In the genomic region with DNA sequence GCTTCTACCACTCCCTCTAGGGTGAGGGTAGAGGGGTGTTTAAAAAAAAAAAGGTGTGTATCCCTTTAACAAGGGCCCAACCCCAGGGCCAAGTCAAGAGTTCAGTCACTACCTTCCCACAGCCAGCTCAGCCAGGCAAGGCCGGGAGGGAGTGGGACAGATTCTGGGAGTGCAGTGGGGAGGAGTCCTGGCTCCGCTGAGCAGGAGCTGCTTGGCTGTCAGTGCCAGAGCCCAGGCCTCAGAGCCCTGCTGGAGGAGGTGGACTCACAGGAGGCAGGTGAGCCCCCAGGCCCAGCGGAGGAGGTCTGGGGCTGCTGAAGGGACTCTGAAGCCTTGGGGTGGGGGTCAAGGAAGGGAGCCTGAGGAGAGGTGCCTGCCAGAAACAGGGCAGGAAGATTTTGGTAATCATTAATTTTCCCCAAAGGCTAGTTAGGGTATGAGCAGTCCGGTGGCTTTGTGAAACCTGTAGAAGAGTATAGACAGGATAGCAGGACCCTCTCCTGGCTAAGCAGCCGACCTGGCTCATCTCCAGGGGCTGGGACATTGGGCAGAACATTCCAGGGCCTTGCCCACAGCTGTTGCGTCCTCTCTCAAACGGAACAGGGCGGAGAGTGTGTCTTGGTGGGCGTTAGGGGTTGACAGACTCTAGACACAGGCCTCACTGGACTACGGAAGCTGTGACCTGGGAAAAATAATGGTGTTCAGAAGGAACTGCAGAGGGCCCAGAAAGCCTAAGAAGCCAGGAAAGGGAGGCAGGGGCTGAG, we compare ENCODE assay signal across 8 mouse cellular contexts. TPM values are rescaled to one million over a fixed set of nuclear protein-coding genes. Genes with fewer than 3 reads are reported as not detected.
DNase-seq lines count a peak whose midpoint lies in the region; ATAC-seq and TF ChIP-seq lines count a peak whose summit lies in the region.

A gene (plus strand): TSS at position 114 of the 764 bp plus-strand sequence.

- no peaks in the 10 kb centered on the region for H3K36me3 ChIP-seq in forebrain, postnatal 0 days (ENCODE audit: insufficient read depth)
- no peaks in the 10 kb centered on the region for H3K36me3 ChIP-seq in hindbrain, embryonic 12.5 days

- no peaks in the 10 kb centered on the region for H3K9me3 ChIP-seq in forebrain, postnatal 0 days (ENCODE audit: low read length)
- H3K9me3 ChIP-seq in hindbrain, embryonic 12.5 days (replicated peaks), result no peaks in the 10 kb centered on the region

- no peak within 1 kb of the TSS for H3K4me3 ChIP-seq in forebrain, postnatal 0 days (ENCODE audit: low read depth, low read length)
- H3K4me3 ChIP-seq in hindbrain, embryonic 12.5 days, result no peak within 1 kb of the TSS

- peak; percentile 87 for DNase-seq in Muller cell, postnatal 12 days (ENCODE audit: inconsistent ontology term)
- no peak for DNase-seq in brain, embryonic 14.5 days (ENCODE audit: low read depth)
- DNase-seq in forebrain, postnatal 0 days, result no peak
- DNase-seq in layer of hippocampus, postnatal 14 days (ENCODE audit: low spot score in 2 of 2), result peak in 1 of 2 experiments; percentile 55
- peak; percentile 87 for DNase-seq in lung, postnatal 10 days
- peak; percentile 70 for DNase-seq in testis, postnatal 10 days (ENCODE audit: low spot score)
- DNase-seq in thymus, postnatal 10 days (ENCODE audit: low spot score in 2 of 2), result no peak

- TF ChIP-seq POLR2A in brain, embryonic 14.5 days (IDR thresholded peaks at IDR 0.05; ENCODE audit: borderline replicate concordance, extremely low read depth, insufficient read depth, insufficient read length, poor library complexity, severe bottlenecking), result no peak

- 0 out of 2 replicates have a peak, but pooled peaks cover 4% of the 10 kb centered on the region for H3K4me1 ChIP-seq in forebrain, postnatal 0 days (ENCODE audit: insufficient read depth)
- peaks cover 13% of the 10 kb centered on the region for H3K4me1 ChIP-seq in hindbrain, embryonic 12.5 days

- H3K9ac ChIP-seq in forebrain, postnatal 0 days, result peak within 1 kb of the TSS; percentile 1; the same call in 1 of the 2 replicates
- H3K9ac ChIP-seq in hindbrain, embryonic 12.5 days, result no peak within 1 kb of the TSS

- peak within 1 kb of the TSS; percentile 13; the same call in 1 of the 2 replicates for H3K4me2 ChIP-seq in forebrain, postnatal 0 days (ENCODE audit: low read depth)
- no peak within 1 kb of the TSS for H3K4me2 ChIP-seq in hindbrain, embryonic 12.5 days (replicated peaks)

- 46% methylated on average over 10 of the region's 10 CpGs for whole genome bisulfite sequencing in forebrain, postnatal 0 days
- WGBS in hindbrain, embryonic 12.5 days, result 40% methylated on average over 10 of the region's 10 CpGs

- no peak within 1 kb of the TSS for H3K27ac ChIP-seq in forebrain, postnatal 0 days (ENCODE audit: low read depth, low read length)
- no peak within 1 kb of the TSS for H3K27ac ChIP-seq in hindbrain, embryonic 12.5 days

- H3K27me3 ChIP-seq in forebrain, postnatal 0 days (ENCODE audit: insufficient read depth, low read length), result no peaks in the 10 kb centered on the region
- no peaks in the 10 kb centered on the region for H3K27me3 ChIP-seq in hindbrain, embryonic 12.5 days

- no peak for TF ChIP-seq CTCF in brain, embryonic 14.5 days (IDR thresholded peaks at IDR 0.05; ENCODE audit: borderline replicate concordance, extremely low read depth, insufficient read depth, insufficient read length)
- TF ChIP-seq CTCF in forebrain, postnatal 0 days (IDR thresholded peaks at IDR 0.05; ENCODE audit: low read depth), result no peak

- ATAC-seq in forebrain, postnatal 0 days, result peak; percentile 61; the same call in 1 of the 2 replicates
- ATAC-seq in hindbrain, embryonic 12.5 days (ENCODE audit: low FRiP score), result no peak

RNA-seq across cellular contexts. Expression of the gene that starts here (rescaled TPM):
- polyA plus RNA-seq in brain, embryonic 14.5 days (2012; rRNA removed), result 22.5 and 22.9 TPM in 2 replicates
- 39.4 and 48.7 TPM in 2 replicates for total RNA-seq in forebrain, postnatal 0 days (2014; rRNA removed)
- polyA plus RNA-seq in forebrain, postnatal 0 days (2015; fragmentation: Nextera tagmentation; extraction: Ambion mirVana), result 74.4 and 78.6 TPM in 2 replicates
- polyA plus RNA-seq in hindbrain, embryonic 12.5 days (2016; fragmentation: Nextera tagmentation; extraction: Ambion mirVana), result 40.0 and 45.8 TPM in 2 replicates
- total RNA-seq in layer of hippocampus, postnatal 14 days (2021), result 100 to 1,000 TPM in 1 of 2 experiments, 10 to 100 TPM in 1; 97.9 to 107 TPM

Comparison
In these comparisons a context has a peak if more than half of its experiments do, and no peak if none do; other contexts are left out.
1. DNase-seq: peak in Muller cell, postnatal 12 days (single experiment), lung, postnatal 10 days (single experiment) and testis, postnatal 10 days (single experiment); none in brain, embryonic 14.5 days (single experiment), forebrain, postnatal 0 days (single experiment) and thymus, postnatal 10 days (0 of 2).